Mouse (Mus musculus): ENCODE results near the gene Tgif2. TPM values are rescaled to one million over a fixed set of nuclear protein-coding genes. Genes with fewer than 3 reads are reported as not detected.
"Not testable (repeated sequence)": the region's sequence is repeated elsewhere in the genome, so short reads cannot be mapped to it uniquely, and the experiment has no call there.

The Tgif2 gene
- polyA plus RNA-seq, 1 experiment from 2014 or later: 33.3 TPM

GRCm38 (mm10) chr2:156810716-156811115, 29.1 kb upstream of the Tgif2 start:
- H3K4me2 ChIP-seq: no peak overlapping the region
- H3K4me1 ChIP-seq (replicated peaks; ENCODE audit: control insufficient read depth, insufficient read depth, low read length): no peaks in the 10 kb centered on the region
- no peaks in the 10 kb centered on the region for H3K27me3 ChIP-seq (replicated peaks; ENCODE audit: control insufficient read depth, insufficient read depth, low read length)
- H3K9me3 ChIP-seq (ENCODE audit: control insufficient read depth, low read length): no peaks in the 10 kb centered on the region
- no peaks in the 10 kb centered on the region for H3K36me3 ChIP-seq (ENCODE audit: control insufficient read depth, insufficient read depth, low read length)
- H3K4me3 ChIP-seq (ENCODE audit: low read depth, low read length): no peak overlapping the region
- H3K27ac ChIP-seq (ENCODE audit: low read depth, low read length): no peak overlapping the region
- no peak for ATAC-seq (replicated peaks; ENCODE audit: low FRiP score)
- 96% methylated on average over 10 of the region's 10 CpGs for WGBS
- DNase-seq (ENCODE audit: low spot score): no peak
- no peak overlapping the region for H3K9ac ChIP-seq (ENCODE audit: low read depth, low read length)

- Histone ChIP-seq H3K27ac (ENCODE audit: low read depth, low read length) (no peak overlapping the region), H3K9me3 (ENCODE audit: control insufficient read depth, low read length) (no peaks in the 10 kb centered on the region), H3K4me1 (replicated peaks; ENCODE audit: control insufficient read depth, insufficient read depth, low read length) (no peaks in the 10 kb centered on the region), H3K4me3 (ENCODE audit: low read depth, low read length) (no peak overlapping the region), H3K4me2 (no peak overlapping the region), H3K36me3 (ENCODE audit: control insufficient read depth, insufficient read depth, low read length) (no peaks in the 10 kb centered on the region), H3K9ac (ENCODE audit: low read depth, low read length) (no peak overlapping the region), H3K27me3 (replicated peaks; ENCODE audit: control insufficient read depth, insufficient read depth, low read length) (no peaks in the 10 kb centered on the region)
- WGBS: 75% methylated on average over 5 of the region's 5 CpGs
- ATAC-seq (replicated peaks; ENCODE audit: low FRiP score): no peak
- DNase-seq (ENCODE audit: low spot score): no peak
These were observed 28.3 kb upstream of the Tgif2 start for GRCm38 (mm10) chr2:156811556-156811955.

GRCm38 (mm10) chr2:156814344-156814801, 25.4 kb upstream of the Tgif2 start:
- Histone ChIP-seq H3K4me1 (replicated peaks; ENCODE audit: control insufficient read depth, insufficient read depth, low read length) (no peaks in the 10 kb centered on the region), H3K27ac (ENCODE audit: low read depth, low read length) (no peak overlapping the region; the same call in none of the 2 replicates), H3K9me3 (ENCODE audit: control insufficient read depth, low read length) (no peaks in the 10 kb centered on the region), H3K36me3 (ENCODE audit: control insufficient read depth, insufficient read depth, low read length) (no peaks in the 10 kb centered on the region), H3K27me3 (replicated peaks; ENCODE audit: control insufficient read depth, insufficient read depth, low read length) (no peaks in the 10 kb centered on the region), H3K9ac (ENCODE audit: low read depth, low read length) (no peak overlapping the region), H3K4me2 (no peak overlapping the region), H3K4me3 (ENCODE audit: low read depth, low read length) (no peak overlapping the region)
- ATAC-seq (replicated peaks; ENCODE audit: low FRiP score): no peak
- 32% methylated on average over 8 of the region's 8 CpGs for WGBS
- no peak for DNase-seq (ENCODE audit: low spot score)

- Histone ChIP-seq H3K4me2 (no peak overlapping the region), H3K36me3 (ENCODE audit: control insufficient read depth, insufficient read depth, low read length) (no peaks in the 10 kb centered on the region), H3K9me3 (ENCODE audit: control insufficient read depth, low read length) (no peaks in the 10 kb centered on the region), H3K9ac (ENCODE audit: low read depth, low read length) (no peak overlapping the region), H3K4me1 (replicated peaks; ENCODE audit: control insufficient read depth, insufficient read depth, low read length) (no peaks in the 10 kb centered on the region), H3K4me3 (ENCODE audit: low read depth, low read length) (no peak overlapping the region), H3K27me3 (replicated peaks; ENCODE audit: control insufficient read depth, insufficient read depth, low read length) (no peaks in the 10 kb centered on the region), H3K27ac (ENCODE audit: low read depth, low read length) (no peak overlapping the region; the same call in 1 of the 2 replicates)
- no peak for DNase-seq (ENCODE audit: low spot score)
- 35% methylated on average over 5 of the region's 5 CpGs for WGBS
- ATAC-seq (replicated peaks; ENCODE audit: low FRiP score): no peak
These were observed 24.9 kb upstream of the Tgif2 start for GRCm38 (mm10) chr2:156814893-156815292.

- Histone ChIP-seq H3K36me3 (ENCODE audit: control insufficient read depth, insufficient read depth, low read length) (no peaks in the 10 kb centered on the region), H3K4me2 (no peak overlapping the region), H3K9ac (ENCODE audit: low read depth, low read length) (no peak overlapping the region), H3K27ac (ENCODE audit: low read depth, low read length) (no peak overlapping the region), H3K9me3 (ENCODE audit: control insufficient read depth, low read length) (no peaks in the 10 kb centered on the region), H3K27me3 (replicated peaks; ENCODE audit: control insufficient read depth, insufficient read depth, low read length) (no peaks in the 10 kb centered on the region), H3K4me1 (replicated peaks; ENCODE audit: control insufficient read depth, insufficient read depth, low read length) (no peaks in the 10 kb centered on the region), H3K4me3 (ENCODE audit: low read depth, low read length) (no peak overlapping the region)
- ATAC-seq (replicated peaks; ENCODE audit: low FRiP score): no peak
- no peak for DNase-seq (ENCODE audit: low spot score)
- 69% methylated on average over 3 of the region's 3 CpGs for WGBS
These were observed 24.4 kb upstream of the Tgif2 start for GRCm38 (mm10) chr2:156815412-156815811.

- DNase-seq (ENCODE audit: low spot score): no peak
- Histone ChIP-seq H3K27me3 (replicated peaks; ENCODE audit: control insufficient read depth, insufficient read depth, low read length) (no peaks in the 10 kb centered on the region), H3K9ac (ENCODE audit: low read depth, low read length) (no peak overlapping the region), H3K4me2 (no peak overlapping the region), H3K4me3 (ENCODE audit: low read depth, low read length) (no peak overlapping the region), H3K4me1 (replicated peaks; ENCODE audit: control insufficient read depth, insufficient read depth, low read length) (no peaks in the 10 kb centered on the region), H3K27ac (ENCODE audit: low read depth, low read length) (no peak overlapping the region), H3K9me3 (ENCODE audit: control insufficient read depth, low read length) (no peaks in the 10 kb centered on the region), H3K36me3 (ENCODE audit: control insufficient read depth, insufficient read depth, low read length) (no peaks in the 10 kb centered on the region)
- ATAC-seq (replicated peaks; ENCODE audit: low FRiP score): no peak
- WGBS: 72% methylated on average over 1 of the region's 1 CpGs
These were observed 23.7 kb upstream of the Tgif2 start for GRCm38 (mm10) chr2:156816116-156816515.

- not testable (repeated sequence) for H3K36me3 ChIP-seq (ENCODE audit: control insufficient read depth, insufficient read depth, low read length); H3K9ac ChIP-seq (ENCODE audit: low read depth, low read length); H3K4me1 ChIP-seq (replicated peaks; ENCODE audit: control insufficient read depth, insufficient read depth, low read length); ATAC-seq (replicated peaks; ENCODE audit: low FRiP score); H3K9me3 ChIP-seq (ENCODE audit: control insufficient read depth, low read length); H3K4me3 ChIP-seq (ENCODE audit: low read depth, low read length); H3K27me3 ChIP-seq (replicated peaks; ENCODE audit: control insufficient read depth, insufficient read depth, low read length); H3K4me2 ChIP-seq; H3K27ac ChIP-seq (ENCODE audit: low read depth, low read length); DNase-seq (ENCODE audit: low spot score)
- WGBS: 86% methylated on average over 5 of the region's 6 CpGs
These were observed 14.7 kb upstream of the Tgif2 start for GRCm38 (mm10) chr2:156825128-156825527.

GRCm38 (mm10) chr2:156834336-156834735, 5.5 kb upstream of the Tgif2 start:
- 94% methylated on average over 11 of the region's 11 CpGs for WGBS
- peaks cover 74% of the 10 kb centered on the region for H3K36me3 ChIP-seq (ENCODE audit: control insufficient read depth, insufficient read depth, low read length)

GRCm38 (mm10) chr2:156838839-156839238, 968 bp upstream of the Tgif2 start:
- peaks cover 20% of the 10 kb centered on the region for H3K4me1 ChIP-seq (replicated peaks; ENCODE audit: control insufficient read depth, insufficient read depth, low read length)
- H3K9ac ChIP-seq (ENCODE audit: low read depth, low read length): peak overlapping the region; percentile 86
- peak overlapping the region; percentile 97 for H3K4me2 ChIP-seq
- H3K27ac ChIP-seq (ENCODE audit: low read depth, low read length): peak overlapping the region; percentile 83
- H3K27me3 ChIP-seq (replicated peaks; ENCODE audit: control insufficient read depth, insufficient read depth, low read length): no peaks in the 10 kb centered on the region
- H3K36me3 ChIP-seq (ENCODE audit: control insufficient read depth, insufficient read depth, low read length): peaks cover 34% of the 10 kb centered on the region
- H3K9me3 ChIP-seq (ENCODE audit: control insufficient read depth, low read length): no peaks in the 10 kb centered on the region; the same call in 1 of the 2 replicates
- DNase-seq (ENCODE audit: low spot score) (no peak), ATAC-seq (replicated peaks; ENCODE audit: low FRiP score) (no peak)
- H3K4me3 ChIP-seq (ENCODE audit: low read depth, low read length): peak overlapping the region; percentile 94
- 59% methylated on average over 6 of the region's 6 CpGs for WGBS

More at GRCm38 (mm10) chr2:156834336-156834735, 5.5 kb upstream of the Tgif2 start:
- no peak overlapping the region for H3K27ac ChIP-seq (ENCODE audit: low read depth, low read length)
- peaks cover 3% of the 10 kb centered on the region for H3K4me1 ChIP-seq (replicated peaks; ENCODE audit: control insufficient read depth, insufficient read depth, low read length)
- DNase-seq (ENCODE audit: low spot score) (no peak), ATAC-seq (replicated peaks; ENCODE audit: low FRiP score) (no peak)
- peaks cover 30% of the 10 kb centered on the region for H3K9me3 ChIP-seq (ENCODE audit: control insufficient read depth, low read length)
- no peaks in the 10 kb centered on the region for H3K27me3 ChIP-seq (replicated peaks; ENCODE audit: control insufficient read depth, insufficient read depth, low read length)
- no peak overlapping the region for H3K4me3 ChIP-seq (ENCODE audit: low read depth, low read length)
- no peak overlapping the region for H3K9ac ChIP-seq (ENCODE audit: low read depth, low read length)
- H3K4me2 ChIP-seq: no peak overlapping the region

Measured in liver, embryonic 11.5 days (tissue).